Mouse (Mus musculus): ENCODE results near the gene Lcn8. TPM values are rescaled to one million over a fixed set of nuclear protein-coding genes. Genes with fewer than 3 reads are reported as not detected.
A peak's percentile ranks its signal among the peaks of the same experiment; 100 is the strongest.

Gene Lcn8
- polyA plus RNA-seq, 1 experiment = not detected

GRCm38 (mm10) chr2:25621229-25622200, 31.4 kb upstream of the Lcn8 start, which contains the start of gene Tmem141:
TSS of gene Tmem141 (minus strand) at chr2:25622005.
- H3K4me3 ChIP-seq (replicated peaks; ENCODE audit: control insufficient read depth, low read depth, low read length) = peak within 1 kb of the TSS; percentile 64
- peak; percentile 57; the same call in 1 of the 2 replicates for TF ChIP-seq CTCF (IDR thresholded peaks at IDR 0.05; ENCODE audit: control insufficient read depth, insufficient read depth, low read length)
- TF ChIP-seq POLR2A (IDR thresholded peaks at IDR 0.05; ENCODE audit: borderline replicate concordance, control insufficient read depth, low read depth, low read length) = peak; percentile 33; the same call in 1 of the 2 replicates
- H3K4me1 ChIP-seq (ENCODE audit: control insufficient read depth, insufficient read depth, low read length) = no peaks in the 10 kb centered on the region; the same call in 1 of the 2 replicates
- peak within 1 kb of the TSS; percentile 21; the same call in 1 of the 2 replicates for H3K27ac ChIP-seq (ENCODE audit: control insufficient read depth, insufficient read depth, low read depth, low read length, poor library complexity)
- 8% methylated on average over 34 of the region's 34 CpGs for WGBS

GRCm38 (mm10) chr2:25625986-25626385, 26.9 kb upstream of the Lcn8 start:
- H3K4me3 ChIP-seq (replicated peaks; ENCODE audit: control insufficient read depth, low read depth, low read length) = no peak overlapping the region
- H3K27ac ChIP-seq (ENCODE audit: control insufficient read depth, insufficient read depth, low read depth, low read length, poor library complexity) = no peak overlapping the region
- WGBS = 33% methylated on average over 5 of the region's 5 CpGs
- TF ChIP-seq CTCF (IDR thresholded peaks at IDR 0.05; ENCODE audit: control insufficient read depth, insufficient read depth, low read length) = no peak
- no peak for TF ChIP-seq POLR2A (IDR thresholded peaks at IDR 0.05; ENCODE audit: borderline replicate concordance, control insufficient read depth, low read depth, low read length)
- no peaks in the 10 kb centered on the region; the same call in 1 of the 2 replicates for H3K4me1 ChIP-seq (ENCODE audit: control insufficient read depth, insufficient read depth, low read length)

DNA sequence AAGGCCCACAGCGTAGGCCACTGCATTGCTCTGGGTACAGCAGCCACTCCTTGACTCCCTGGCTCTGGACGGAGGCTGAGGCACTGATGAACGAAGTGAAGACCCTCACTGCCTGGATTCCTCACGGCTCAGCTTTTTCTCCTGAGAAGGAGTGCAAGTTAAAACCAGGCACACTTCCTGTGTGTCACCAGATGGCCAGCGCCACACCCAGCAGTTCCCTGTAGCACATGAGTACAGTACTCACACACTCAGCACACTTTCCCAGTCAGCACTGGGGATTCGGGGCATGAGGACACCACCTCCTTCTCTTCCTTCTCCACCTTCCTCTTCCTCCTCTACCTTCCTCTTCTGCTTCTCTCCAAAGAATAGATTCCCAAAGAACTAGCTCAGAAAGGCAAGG, 25.1 kb upstream of the Lcn8 start, which contains the start of gene Fcna:
Gene Fcna, minus strand, starts transcription at position 220 of the 400 bp plus-strand sequence.
- Histone ChIP-seq H3K27ac (ENCODE audit: control insufficient read depth, insufficient read depth, low read depth, low read length, poor library complexity) (no peak within 1 kb of the TSS), H3K4me1 (ENCODE audit: control insufficient read depth, insufficient read depth, low read length) (no peaks in the 10 kb centered on the region), H3K4me3 (replicated peaks; ENCODE audit: control insufficient read depth, low read depth, low read length) (no peak within 1 kb of the TSS)
- TF ChIP-seq POLR2A (IDR thresholded peaks at IDR 0.05; ENCODE audit: borderline replicate concordance, control insufficient read depth, low read depth, low read length) (no peak), CTCF (IDR thresholded peaks at IDR 0.05; ENCODE audit: control insufficient read depth, insufficient read depth, low read length) (no peak)
- WGBS = 57% methylated on average over 6 of the region's 6 CpGs

- WGBS = 65% methylated on average over 4 of the region's 4 CpGs
- no peaks in the 10 kb centered on the region for H3K4me1 ChIP-seq (ENCODE audit: control insufficient read depth, insufficient read depth, low read length)
- TF ChIP-seq CTCF (IDR thresholded peaks at IDR 0.05; ENCODE audit: control insufficient read depth, insufficient read depth, low read length) = no peak
- no peak for TF ChIP-seq POLR2A (IDR thresholded peaks at IDR 0.05; ENCODE audit: borderline replicate concordance, control insufficient read depth, low read depth, low read length)
- H3K27ac ChIP-seq (ENCODE audit: control insufficient read depth, insufficient read depth, low read depth, low read length, poor library complexity) = no peak overlapping the region
- no peak overlapping the region for H3K4me3 ChIP-seq (replicated peaks; ENCODE audit: control insufficient read depth, low read depth, low read length)
Observed at GRCm38 (mm10) chr2:25628738-25629137, 24.2 kb upstream of the Lcn8 start.

- WGBS = 77% methylated on average over 3 of the region's 3 CpGs
Observed at GRCm38 (mm10) chr2:25633616-25634015, 19.3 kb upstream of the Lcn8 start.

DNA sequence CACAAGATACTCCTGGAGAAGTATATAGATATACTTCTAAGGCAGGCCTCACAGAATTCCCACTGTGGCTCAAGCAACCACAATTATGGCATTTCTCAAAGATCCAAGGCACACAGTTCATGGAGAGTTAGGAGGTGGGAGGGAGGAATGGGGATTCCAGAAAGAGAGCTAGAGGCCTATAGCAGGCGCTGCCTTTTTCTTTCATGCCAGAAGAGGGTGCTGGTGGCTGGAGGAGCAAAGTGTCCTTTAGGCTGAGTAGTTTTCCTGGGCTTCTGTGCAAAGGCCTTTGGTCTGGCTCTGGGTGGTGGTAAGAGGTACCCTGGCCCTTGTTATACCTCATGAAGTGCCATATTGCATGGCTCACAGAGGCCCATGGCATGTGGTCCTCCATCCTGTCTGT, 18.9 kb upstream of the Lcn8 start:
- 68% methylated on average over 1 of the region's 1 CpGs for WGBS
- H3K4me3 ChIP-seq (replicated peaks; ENCODE audit: control insufficient read depth, low read depth, low read length) = no peak overlapping the region
- H3K27ac ChIP-seq (ENCODE audit: control insufficient read depth, insufficient read depth, low read depth, low read length, poor library complexity) = no peak overlapping the region
- TF ChIP-seq POLR2A (IDR thresholded peaks at IDR 0.05; ENCODE audit: borderline replicate concordance, control insufficient read depth, low read depth, low read length) = no peak
- no peak for TF ChIP-seq CTCF (IDR thresholded peaks at IDR 0.05; ENCODE audit: control insufficient read depth, insufficient read depth, low read length)
- no peaks in the 10 kb centered on the region for H3K4me1 ChIP-seq (ENCODE audit: control insufficient read depth, insufficient read depth, low read length)

More at GRCm38 (mm10) chr2:25633616-25634015, 19.3 kb upstream of the Lcn8 start:
- H3K4me1 ChIP-seq (ENCODE audit: control insufficient read depth, insufficient read depth, low read length) = no peaks in the 10 kb centered on the region
- TF ChIP-seq CTCF (IDR thresholded peaks at IDR 0.05; ENCODE audit: control insufficient read depth, insufficient read depth, low read length) (no peak), POLR2A (IDR thresholded peaks at IDR 0.05; ENCODE audit: borderline replicate concordance, control insufficient read depth, low read depth, low read length) (no peak)
- H3K27ac ChIP-seq (ENCODE audit: control insufficient read depth, insufficient read depth, low read depth, low read length, poor library complexity) = no peak overlapping the region
- no peak overlapping the region for H3K4me3 ChIP-seq (replicated peaks; ENCODE audit: control insufficient read depth, low read depth, low read length)

GRCm38 (mm10) chr2:25639890-25640289, 13.0 kb upstream of the Lcn8 start:
- 25% methylated on average over 6 of the region's 6 CpGs for WGBS
- Histone ChIP-seq H3K27ac (ENCODE audit: control insufficient read depth, insufficient read depth, low read depth, low read length, poor library complexity) (no peak overlapping the region), H3K4me1 (ENCODE audit: control insufficient read depth, insufficient read depth, low read length) (no peaks in the 10 kb centered on the region), H3K4me3 (replicated peaks; ENCODE audit: control insufficient read depth, low read depth, low read length) (no peak overlapping the region)
- TF ChIP-seq CTCF (IDR thresholded peaks at IDR 0.05; ENCODE audit: control insufficient read depth, insufficient read depth, low read length) = peak; percentile 68
- TF ChIP-seq POLR2A (IDR thresholded peaks at IDR 0.05; ENCODE audit: borderline replicate concordance, control insufficient read depth, low read depth, low read length) = no peak

DNA sequence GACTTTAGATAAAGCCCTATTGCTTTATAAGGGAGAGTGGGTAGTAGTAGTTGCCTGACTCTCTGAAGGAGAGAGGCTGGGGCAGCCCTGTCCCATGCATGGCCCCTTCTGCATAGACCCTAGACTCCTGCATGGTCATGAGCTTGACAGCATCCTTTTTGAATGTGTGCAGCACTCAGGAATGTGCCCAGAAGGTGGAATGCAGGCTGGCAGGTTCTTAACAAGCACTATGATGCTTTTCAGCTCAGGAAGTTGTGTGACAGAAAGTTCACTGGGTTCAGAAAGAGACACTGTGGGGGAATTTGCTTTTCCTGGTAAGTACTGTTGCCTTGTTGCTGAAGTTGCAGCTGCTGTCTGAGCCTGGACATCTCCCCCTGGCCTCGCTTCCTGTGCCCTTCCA, 1.6 kb downstream of the Lcn8 start:
- Histone ChIP-seq H3K4me3 (replicated peaks; ENCODE audit: control insufficient read depth, low read depth, low read length) (no peak overlapping the region), H3K4me1 (ENCODE audit: control insufficient read depth, insufficient read depth, low read length) (no peaks in the 10 kb centered on the region), H3K27ac (ENCODE audit: control insufficient read depth, insufficient read depth, low read depth, low read length, poor library complexity) (no peak overlapping the region)
- WGBS = 50% methylated on average over 1 of the region's 1 CpGs
- TF ChIP-seq POLR2A (IDR thresholded peaks at IDR 0.05; ENCODE audit: borderline replicate concordance, control insufficient read depth, low read depth, low read length) (no peak), CTCF (IDR thresholded peaks at IDR 0.05; ENCODE audit: control insufficient read depth, insufficient read depth, low read length) (no peak)

Data from bone marrow, adult 2 months (tissue).